Mouse (Mus musculus): ENCODE results near the gene Mgat5.

Gene Mgat5

DNA sequence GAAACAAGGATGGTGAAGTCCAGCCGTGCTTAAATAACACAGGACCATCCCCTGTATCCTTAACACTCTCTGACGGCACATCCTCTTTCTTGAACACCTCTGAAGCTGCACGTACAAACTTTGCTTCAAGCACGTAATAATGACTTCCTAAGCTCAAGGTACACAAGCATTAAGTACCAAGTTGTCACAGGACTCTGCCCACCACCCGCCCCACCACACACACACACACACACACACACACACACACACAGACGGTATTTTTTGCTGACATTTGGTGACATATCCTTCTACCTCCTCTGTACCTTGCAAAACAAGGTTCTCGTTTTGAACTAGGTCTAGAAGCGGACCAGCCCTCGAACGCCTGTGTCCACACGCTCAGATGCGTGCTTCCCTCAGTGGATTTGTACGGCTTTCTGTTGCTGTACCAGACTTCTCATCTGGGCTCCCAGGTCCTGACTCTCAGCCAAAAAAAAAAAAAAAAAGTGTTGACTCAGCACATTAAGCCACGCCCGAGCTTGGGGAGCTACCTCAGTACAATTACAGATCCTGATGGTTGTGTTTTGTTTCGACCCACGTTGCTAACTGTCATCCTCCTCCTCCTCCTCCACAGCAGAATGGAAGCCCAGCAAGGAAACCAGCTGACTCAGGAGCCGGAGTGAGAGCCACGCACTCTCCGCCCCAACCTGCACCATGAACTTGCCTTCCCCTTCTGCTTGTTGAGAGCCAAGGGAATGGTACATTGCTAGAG is 101.4 kb downstream of the Mgat5 start:
- no peak for DNase-seq (ENCODE audit: extremely low spot score)

DNA sequence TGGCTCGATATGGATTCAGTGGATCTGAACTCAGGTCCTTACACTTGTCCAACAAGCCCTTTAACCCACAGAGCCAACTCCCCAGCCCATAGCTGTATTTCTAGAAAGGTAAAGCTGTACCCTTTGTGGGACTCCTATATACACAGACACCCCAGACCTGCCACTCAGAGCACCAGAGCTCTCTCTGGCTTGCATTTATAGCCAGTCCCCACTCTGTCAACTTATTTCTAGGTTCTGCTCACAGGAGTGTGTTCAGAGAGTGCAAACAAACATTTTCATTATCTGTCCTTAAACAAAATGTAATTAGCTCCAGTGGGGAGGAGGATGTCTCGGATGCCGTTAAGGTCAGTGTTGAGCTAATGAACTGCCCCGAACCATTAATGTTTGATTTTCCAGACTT is 102.5 kb downstream of the Mgat5 start:
- no peak for DNase-seq (ENCODE audit: extremely low spot score)

DNA sequence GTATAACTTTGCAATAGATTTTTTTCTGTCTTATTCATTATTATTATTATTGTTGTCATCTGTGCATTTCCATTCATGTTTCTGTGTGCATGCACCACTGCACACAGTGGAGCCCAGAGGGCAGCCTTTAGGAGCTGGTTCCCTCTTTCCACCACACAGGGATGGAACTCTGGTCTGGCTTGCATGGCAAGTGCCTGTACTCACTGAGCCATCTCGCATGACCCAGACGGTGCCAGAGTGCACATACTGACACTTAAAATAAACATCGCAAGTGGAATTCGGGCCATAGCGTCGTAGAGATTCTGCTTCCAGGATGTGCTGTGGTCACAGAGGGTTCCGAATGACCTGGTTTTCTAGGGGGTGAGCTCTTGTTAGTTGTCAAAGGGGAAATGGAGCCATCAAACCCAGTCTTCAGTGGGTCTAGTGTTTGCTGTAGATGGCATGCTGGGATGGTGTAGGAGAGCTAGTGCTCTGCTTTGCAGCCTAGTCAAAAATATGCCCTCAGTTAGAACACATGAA is 103.5 kb downstream of the Mgat5 start:
- DNase-seq (ENCODE audit: extremely low spot score) = no peak

DNA sequence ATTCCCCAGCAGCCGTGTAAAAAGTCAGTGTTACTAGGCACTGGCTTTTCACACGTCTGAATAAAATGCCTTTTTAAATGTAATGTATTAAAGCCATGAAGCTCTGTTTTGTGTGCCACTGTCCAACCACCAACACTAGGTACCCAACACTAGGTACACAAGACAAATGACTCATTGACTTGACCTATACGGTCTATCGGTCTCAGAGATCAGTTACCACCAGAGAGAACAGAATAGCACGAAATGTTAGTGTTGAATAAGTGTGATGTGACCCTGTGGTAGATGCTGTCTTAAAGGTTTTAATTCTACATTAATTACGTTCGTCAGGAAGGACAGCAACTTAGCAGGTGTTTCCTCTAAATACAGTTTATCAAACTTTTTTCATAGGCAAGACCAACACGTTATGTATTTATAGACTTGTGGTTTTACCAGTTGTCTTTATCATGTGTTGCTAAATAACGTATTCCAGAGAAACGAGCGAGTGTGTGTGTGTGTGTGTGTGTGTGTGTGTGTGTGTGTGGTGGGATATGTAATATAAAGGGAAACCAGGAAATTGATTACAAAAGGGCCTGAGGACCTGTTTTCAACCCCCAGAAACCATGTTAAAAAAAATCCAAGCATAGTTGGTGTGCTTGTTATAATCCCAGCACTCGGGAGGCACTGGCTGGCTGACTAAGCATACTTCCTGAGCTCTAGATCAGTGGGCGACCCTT is 104.3 kb downstream of the Mgat5 start:
- no peak for DNase-seq (ENCODE audit: extremely low spot score)

DNA sequence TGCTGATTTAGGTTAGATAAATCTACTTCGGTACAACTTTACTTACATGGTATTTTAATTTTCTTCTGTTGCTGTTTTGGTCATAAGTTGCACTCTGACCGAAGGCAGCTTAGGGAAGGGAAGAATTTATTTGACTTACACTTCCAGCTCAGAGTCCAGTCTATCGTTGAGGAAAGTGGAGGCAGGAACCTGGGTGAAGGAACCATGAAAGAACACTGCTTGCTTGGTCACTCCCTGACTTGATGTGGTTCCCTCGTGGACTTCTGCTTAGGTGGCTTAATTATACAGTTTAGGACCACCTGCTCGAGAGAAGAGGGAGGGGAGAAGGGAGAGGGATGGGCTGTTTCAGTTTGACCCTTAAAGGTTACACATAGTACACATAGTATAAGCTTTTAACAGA is 105.2 kb downstream of the Mgat5 start:
- DNase-seq (ENCODE audit: extremely low spot score) = no peak

DNA sequence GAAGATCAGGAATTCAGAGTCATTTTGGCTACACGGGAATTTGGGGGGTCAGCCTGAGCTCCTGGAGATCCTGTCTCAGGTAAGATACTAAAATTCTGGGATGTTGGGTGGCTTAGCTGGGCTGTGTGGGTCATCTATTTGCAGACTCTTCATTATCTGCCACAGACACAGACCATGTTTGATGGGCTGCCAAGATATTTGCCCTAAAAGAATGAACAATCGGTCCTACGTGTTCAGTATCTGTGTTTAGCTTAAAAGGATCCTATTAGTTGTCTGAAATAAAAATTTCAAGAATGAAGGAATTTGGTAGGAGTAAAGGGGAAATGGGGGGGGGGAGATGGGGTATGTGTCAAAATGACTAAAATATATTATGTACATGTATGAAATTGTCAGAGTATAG is 105.9 kb downstream of the Mgat5 start:
- DNase-seq (ENCODE audit: extremely low spot score) = no peak

DNA sequence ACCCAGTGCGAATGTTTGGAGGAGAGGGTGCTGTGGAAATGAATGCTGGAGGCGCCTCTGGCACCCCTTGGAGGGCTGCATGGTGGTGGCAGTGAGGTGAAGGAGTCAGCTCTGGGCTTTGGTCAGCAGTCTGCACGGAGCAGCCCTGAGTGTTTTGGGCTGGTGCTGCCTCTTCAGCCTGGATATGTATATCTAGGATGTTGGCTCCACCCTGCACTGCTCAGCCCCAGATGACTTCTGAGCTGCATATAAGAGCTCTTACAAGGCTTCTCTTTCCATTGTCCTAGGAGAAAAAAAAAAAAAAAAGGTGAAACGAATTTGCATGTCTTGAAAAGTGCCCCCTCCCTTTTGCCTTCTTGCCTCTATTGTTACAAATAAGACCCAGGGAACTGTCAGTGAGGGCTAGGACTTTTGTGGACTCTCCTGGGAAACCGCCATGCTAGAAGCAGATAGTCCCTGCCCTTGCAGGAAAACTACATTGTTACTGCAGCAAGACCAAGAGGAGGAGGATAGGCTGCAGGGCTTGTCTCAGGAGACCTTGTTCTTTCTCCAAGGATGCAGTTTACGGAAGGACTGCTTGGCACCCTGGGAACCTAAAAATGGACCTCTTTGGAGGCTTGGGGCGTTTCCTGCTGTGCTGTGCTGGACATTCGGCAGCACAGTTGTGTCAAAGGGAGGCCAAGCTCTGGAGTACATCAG is 109.0 kb downstream of the Mgat5 start:
- no peak for DNase-seq (ENCODE audit: extremely low spot score)

DNA sequence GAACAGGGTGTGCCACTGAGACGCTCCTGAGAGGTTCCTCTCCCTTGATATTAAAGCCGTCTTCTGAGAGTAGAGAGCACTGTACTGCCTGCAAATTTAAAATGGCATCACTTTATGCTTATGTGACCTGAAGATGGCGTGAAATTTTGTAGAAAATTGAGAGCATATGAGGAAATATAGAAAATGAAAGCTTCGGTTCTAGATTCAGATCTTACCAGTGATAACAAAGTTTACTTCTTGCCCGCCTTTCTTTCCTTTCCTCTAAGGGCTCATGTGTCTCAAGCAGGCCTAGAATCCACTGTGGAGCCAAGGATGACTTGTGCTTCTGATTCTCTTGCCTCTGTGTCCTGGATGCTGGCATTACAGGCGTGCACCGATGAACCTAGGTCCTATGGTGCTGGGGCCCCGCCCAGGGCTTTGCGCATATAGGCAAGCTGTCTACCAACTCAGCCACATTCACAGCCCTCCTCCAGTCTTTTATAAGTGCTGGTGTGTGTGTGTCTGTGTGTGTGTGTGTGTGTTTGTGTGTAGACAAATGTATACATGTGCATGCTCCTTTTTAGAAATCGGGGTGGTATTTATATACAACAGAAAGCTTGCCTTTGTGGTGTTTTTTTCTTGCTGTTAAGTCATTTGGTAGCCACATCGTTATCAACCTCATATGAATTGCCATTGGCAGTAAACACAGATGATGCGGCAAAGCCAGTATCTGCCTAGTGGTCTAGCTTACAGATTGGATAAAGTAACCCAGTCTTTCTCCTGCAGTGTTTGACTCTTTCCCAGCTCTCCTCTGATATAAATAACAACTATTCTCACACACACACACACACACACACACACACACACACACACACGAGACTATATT is 111.2 kb downstream of the Mgat5 start:
- DNase-seq (ENCODE audit: extremely low spot score) = no peak

DNA sequence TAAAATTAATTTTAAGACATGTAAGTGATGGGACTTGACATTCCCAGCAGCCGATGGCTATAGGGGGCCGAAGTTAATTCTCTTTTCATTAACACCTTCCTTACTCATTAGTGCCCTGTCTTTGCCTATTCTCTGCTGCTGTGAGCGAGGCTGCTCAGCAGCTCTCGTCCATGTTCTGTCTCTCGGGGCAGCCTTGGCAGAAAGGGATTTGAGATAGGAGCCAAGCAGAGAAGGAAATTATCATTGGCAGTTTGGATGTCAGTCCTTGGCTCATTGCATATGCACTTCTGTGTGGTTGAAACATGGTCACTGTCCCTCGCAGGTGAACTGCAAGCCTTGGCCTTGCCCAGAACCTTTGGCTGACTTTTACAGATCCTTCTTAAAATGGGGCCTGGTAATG is 111.8 kb downstream of the Mgat5 start:
- no peak for DNase-seq (ENCODE audit: extremely low spot score)

DNA sequence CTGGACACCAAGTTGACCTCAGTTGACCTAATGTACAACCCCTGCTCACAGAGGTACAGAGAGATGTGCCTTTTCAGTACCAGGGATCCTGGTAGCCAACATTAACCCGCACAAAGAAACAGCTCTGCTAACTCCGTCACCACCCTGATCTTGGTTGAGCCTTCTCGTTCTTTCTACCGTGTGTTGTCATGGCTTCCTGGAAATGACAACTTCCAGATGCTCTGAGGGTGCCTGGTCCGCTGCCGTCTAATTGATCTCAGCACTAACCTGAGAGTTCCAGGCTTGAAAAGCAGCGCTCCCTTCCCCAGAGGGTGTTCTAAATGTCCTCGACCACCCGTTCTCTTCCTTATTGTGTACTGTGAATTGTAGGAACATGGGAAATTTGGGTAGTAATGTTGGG is 112.7 kb downstream of the Mgat5 start:
- DNase-seq (ENCODE audit: extremely low spot score) = no peak

DNA sequence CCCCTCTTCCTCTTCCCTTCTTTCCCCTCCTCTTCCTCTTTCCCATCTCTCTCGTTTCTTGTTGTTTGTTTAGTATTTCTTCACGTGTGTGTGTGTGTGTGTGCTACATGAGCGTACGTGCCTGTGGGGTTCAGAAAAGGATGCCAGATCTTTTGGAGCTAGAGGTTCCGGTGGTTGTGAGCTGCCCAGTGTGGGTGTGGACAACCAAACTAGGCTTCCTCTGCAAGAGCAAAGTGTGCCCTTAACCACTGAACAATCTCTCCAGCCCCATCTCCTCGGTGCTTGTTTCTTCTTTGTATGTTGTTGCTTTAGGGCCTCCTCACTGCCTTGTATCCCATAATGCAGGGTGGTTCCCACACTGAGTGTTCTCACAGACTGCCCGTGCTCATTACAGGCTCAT is 113.7 kb downstream of the Mgat5 start:
- DNase-seq (ENCODE audit: extremely low spot score) = no peak

DNA sequence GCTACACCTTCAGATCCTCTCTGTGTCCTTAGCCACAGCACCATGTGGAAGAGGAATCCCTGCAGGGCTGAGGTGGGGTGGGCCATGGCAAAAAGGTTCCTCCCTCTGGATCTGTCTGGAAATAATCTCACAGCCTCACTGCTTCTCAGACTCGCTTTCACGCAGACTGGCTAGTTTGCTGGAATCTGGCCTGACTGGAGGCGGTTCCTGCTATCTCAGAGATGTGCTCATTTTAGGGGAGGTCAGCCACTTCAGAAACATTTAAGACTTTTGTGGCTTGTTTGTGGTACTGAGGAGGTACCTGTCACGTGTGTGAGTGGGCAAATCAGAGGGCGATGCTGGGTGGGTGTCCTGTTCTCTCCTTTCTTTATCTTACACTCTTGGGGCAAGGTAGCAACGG is 115.0 kb downstream of the Mgat5 start:
- no peak for DNase-seq (ENCODE audit: extremely low spot score)

DNA sequence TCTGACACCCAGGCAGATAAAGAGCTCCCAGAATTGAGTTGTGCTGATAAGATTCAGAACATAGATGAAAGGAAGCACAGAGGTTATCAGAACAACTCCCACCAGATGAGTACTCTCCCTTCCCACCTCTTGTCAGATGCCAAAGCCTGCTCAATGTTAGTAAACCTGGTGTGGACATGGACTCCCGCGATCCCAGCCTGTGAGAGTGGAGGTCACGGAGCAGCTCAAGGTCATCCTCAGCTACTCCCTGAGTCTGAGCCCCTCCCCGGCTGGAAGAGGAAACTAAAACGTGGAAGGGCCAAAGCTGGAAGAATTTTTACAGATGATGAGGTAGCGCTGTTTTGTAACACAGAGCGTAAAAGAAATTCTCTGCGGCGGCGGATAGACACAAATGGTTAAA is 116.1 kb downstream of the Mgat5 start:
- DNase-seq (ENCODE audit: extremely low spot score) = no peak

DNA sequence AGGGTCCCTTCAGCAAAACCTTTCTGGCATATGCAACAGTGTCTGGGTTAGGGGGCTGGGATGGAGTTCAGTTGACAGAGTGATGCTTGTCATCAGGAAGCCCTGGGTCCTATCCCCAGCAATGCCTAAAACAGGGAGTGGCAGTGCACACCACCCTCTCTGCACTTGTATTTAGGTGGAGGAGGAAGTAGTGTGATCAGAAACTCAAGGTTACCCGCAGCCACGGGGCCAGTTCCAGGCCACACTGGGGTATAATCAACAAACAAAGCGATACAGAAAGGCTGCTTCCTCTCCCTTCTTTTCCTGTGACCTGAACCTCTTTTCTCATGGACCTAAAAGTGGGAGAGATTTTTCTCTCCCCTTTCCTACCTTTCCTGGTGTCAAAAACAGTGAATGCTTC is 116.8 kb downstream of the Mgat5 start:
- DNase-seq (ENCODE audit: extremely low spot score) = no peak

DNA sequence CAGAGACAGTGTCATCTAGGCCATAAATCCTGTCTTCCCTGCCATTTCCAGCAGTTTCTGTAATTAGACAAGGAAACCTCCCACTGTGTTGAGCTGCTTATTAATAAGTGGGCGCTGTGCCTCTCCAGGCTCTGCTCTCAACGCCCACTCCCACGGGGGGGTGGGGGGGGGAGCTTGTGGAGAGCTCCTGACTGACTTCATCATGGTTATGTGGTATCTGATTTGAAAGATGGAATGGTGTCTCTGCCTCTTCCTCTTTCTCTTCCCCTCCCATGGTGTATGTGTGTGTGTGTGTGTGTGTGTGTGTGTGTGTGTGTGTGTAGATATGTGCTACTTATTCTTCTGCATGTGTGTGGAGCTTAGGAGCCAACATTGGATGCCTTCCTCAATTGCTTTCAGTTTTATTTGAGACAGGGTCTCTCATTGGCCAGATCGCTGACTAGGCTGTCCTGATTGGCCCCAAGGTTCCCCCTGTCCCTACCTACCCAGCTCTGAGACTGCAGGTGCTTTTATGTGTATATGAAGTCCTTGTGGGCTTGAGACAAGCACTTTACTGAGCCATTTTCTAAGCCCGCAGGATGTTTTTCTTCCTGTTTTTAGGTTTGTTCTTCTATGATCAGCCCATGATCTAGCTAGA is 117.5 kb downstream of the Mgat5 start:
- no peak for DNase-seq (ENCODE audit: extremely low spot score)

DNA sequence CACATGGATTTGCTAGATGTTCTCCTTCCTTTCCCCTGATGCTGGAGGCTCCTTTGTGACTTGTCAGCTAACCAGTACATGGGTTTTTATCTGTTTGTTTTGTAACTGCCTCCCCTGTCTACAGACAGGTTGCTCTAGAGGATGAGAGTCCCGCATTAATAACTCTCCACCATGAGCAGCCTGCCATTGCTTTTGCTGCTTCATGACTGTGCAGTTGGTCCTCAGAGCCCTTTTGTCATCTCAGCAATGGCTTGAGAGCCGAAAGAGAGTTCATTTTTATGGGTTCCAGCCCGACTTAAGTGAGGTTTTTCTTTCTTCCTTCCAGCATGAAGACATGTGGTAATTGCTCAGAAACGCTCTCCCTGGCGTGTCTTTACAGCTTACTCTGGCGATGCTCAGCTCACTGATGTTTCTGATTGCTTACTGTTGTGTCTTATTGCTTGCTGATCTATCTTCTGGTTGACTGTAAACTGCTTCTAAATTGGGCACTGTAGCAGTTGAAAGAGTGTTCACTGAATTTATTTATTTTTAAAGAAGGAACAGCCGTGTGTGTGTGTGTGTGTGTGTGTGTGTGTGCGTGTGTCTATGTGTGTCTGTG is 120.9 kb downstream of the Mgat5 start:
- no peak for DNase-seq (ENCODE audit: extremely low spot score)

DNA sequence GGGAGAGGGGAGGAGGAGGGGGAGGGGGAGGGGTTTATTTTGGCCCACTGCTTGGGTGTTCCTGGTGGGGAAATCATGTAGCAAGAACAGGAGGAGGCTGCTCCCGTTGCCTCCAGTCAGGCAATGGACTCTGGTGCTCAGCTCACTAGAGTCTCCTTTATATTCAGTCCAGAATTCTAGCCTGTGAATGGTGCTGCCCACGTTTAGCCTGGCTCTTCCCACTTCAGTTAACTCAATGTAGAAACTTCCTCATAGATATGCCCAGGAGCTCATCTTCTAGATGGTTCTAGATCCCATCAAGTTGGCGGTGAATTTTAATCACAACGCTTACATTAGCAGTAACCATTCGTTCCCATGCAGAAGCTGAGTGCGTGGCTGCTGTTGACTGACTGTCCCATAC is 123.0 kb downstream of the Mgat5 start:
- DNase-seq (ENCODE audit: extremely low spot score) = no peak

DNA sequence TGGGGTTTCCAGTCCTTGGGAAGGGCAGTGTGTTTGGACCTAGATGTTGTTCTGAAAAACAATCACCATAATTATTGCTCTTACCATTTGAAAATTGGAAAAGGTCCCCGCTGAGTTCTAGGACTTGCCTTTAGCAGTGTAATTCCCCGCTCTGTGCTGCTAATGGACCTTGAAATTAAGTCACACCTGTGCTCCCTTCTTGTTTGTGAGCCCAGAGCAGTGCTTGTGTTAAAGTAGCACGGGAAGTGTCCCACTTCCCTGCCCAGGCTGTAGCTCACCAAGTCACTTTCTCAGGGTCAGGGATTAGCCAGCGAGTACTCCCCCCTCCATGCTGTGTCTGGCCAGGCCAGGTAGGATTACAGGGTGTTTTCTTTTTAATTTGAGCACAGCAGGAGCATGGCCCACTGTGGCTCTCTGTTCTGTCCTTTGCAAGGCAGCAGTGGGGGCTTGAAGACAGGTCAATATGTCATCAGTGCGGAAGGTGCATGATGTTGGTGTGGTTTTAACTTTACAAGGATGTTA is 123.6 kb downstream of the Mgat5 start:
- DNase-seq (ENCODE audit: extremely low spot score) = no peak

DNA sequence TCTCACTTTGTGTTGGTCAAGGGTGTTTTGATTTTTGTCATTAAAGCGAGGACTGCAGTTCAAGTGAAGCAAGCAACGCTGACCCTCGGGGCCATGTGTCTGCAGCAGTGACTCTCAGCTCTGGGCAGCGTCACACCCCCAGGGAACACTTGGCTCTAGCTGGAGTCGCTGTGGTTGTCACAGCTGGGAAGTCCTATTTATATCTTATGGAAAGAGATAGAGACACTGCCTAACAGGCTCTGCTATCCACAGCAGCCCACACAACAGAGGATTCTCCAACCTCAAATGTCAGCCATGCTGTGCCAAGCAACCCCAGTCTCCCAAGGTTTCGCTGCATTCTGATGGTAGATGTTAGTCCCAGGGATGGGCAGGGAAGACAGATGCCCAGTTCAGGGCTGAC is 125.0 kb downstream of the Mgat5 start:
- no peak for DNase-seq (ENCODE audit: extremely low spot score)

DNA sequence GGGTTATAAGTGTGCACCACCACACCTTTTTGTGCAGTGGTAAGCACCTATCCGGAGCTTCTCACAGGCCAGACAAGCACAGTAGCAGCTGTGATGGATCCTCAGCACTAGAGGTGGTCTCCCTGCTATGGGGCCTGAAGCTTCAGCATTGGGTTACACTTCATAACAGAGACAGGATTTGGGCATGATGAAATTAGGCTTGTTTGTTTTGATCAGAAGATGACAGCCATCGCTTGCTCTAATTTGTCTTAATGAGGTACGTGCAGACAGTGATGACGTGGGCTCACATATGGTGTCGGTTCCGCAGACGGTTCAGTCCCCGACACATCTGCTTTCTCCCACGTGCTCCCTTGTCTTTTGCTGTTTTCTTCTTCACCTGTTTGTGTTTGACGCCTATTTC is 132.9 kb downstream of the Mgat5 start:
- DNase-seq (ENCODE audit: extremely low spot score) = no peak
